Mouse (Mus musculus): ENCODE measurements around the gene Myl3. TPM values are rescaled to one million over a fixed set of nuclear protein-coding genes. Genes with fewer than 3 reads are reported as not detected.
A peak's percentile ranks its signal among the peaks of the same experiment; 100 is the strongest.

Gene Myl3
- polyA plus RNA-seq, 1 experiment from 2014 or later: 6.8 TPM

DNA sequence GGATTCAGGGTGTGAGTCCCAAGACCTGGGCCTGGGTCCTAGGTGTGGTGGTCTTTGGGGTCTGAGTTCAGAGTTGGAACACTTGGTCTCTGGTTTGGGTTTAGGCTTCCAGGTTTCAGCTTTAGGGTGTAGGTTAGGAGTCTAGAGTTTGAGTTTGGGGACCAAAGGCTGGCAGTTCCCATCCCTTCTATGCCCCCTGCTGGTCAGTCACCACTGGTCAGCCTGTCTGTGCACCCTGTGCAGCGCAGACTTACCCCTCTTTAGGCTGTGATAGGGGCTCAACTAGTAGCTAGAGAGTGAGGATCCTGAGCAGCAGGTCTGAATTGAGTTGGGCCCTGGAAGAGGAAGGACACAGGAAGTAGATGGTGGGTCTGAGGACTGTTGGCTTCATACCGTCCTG lies 17.6 kb downstream of the Myl3 start:
- 31% methylated on average over 2 of the region's 2 CpGs for WGBS
- no peak overlapping the region for H3K4me3 ChIP-seq (ENCODE audit: low read depth, low read length)
- H3K27me3 ChIP-seq (replicated peaks; ENCODE audit: control insufficient read depth, insufficient read depth, low read length): no peaks in the 10 kb centered on the region; the same call in 1 of the 2 replicates
- no peak overlapping the region for H3K27ac ChIP-seq (ENCODE audit: low read depth, low read length)
- H3K36me3 ChIP-seq (ENCODE audit: control insufficient read depth, insufficient read depth, low read length): no peaks in the 10 kb centered on the region
- H3K9ac ChIP-seq (ENCODE audit: low read depth, low read length): no peak overlapping the region
- peak; percentile 64 for ATAC-seq (replicated peaks; ENCODE audit: low FRiP score)
- peak; percentile 66 for DNase-seq (ENCODE audit: low spot score)
- H3K4me1 ChIP-seq (replicated peaks; ENCODE audit: control insufficient read depth, insufficient read depth, low read length): no peaks in the 10 kb centered on the region
- H3K9me3 ChIP-seq (ENCODE audit: control insufficient read depth, low read length): no peaks in the 10 kb centered on the region
- no peak overlapping the region for H3K4me2 ChIP-seq

GRCm38 (mm10) chr9:110760886-110761285 lies 19.2 kb downstream of the Myl3 start:
- DNase-seq (ENCODE audit: low spot score) (no peak), ATAC-seq (replicated peaks; ENCODE audit: low FRiP score) (no peak)
- no peak overlapping the region for H3K4me2 ChIP-seq
- no peaks in the 10 kb centered on the region for H3K36me3 ChIP-seq (ENCODE audit: control insufficient read depth, insufficient read depth, low read length)
- H3K9me3 ChIP-seq (ENCODE audit: control insufficient read depth, low read length): no peaks in the 10 kb centered on the region
- H3K4me1 ChIP-seq (replicated peaks; ENCODE audit: control insufficient read depth, insufficient read depth, low read length): no peaks in the 10 kb centered on the region
- 83% methylated on average over 8 of the region's 8 CpGs for WGBS
- peaks cover 5% of the 10 kb centered on the region for H3K27me3 ChIP-seq (replicated peaks; ENCODE audit: control insufficient read depth, insufficient read depth, low read length)
- H3K27ac ChIP-seq (ENCODE audit: low read depth, low read length): no peak overlapping the region
- H3K9ac ChIP-seq (ENCODE audit: low read depth, low read length): no peak overlapping the region
- no peak overlapping the region for H3K4me3 ChIP-seq (ENCODE audit: low read depth, low read length)

DNA sequence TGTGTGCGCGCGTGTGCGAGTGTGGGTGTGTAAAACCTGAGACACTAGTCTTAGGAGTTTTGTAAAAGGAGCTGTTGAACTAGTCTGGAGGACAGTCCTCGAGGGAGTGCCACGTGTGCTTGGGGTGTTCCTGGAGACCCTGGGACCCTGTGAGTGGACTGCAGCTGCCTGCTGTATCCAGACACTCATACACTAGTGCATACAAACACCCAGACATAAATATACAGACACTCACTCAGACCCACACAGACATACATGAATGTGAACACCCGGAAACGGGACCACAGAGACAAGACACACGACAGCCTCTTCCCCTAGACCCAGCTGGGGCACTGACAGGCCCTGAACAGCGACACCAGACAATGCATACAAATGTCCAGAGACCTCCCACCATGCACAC lies 21.1 kb downstream of the Myl3 start:
- ATAC-seq (replicated peaks; ENCODE audit: low FRiP score) (no peak), DNase-seq (ENCODE audit: low spot score) (no peak)
- no peak overlapping the region for H3K4me3 ChIP-seq (ENCODE audit: low read depth, low read length)
- no peaks in the 10 kb centered on the region for H3K9me3 ChIP-seq (ENCODE audit: control insufficient read depth, low read length)
- WGBS: 84% methylated on average over 10 of the region's 10 CpGs
- H3K27ac ChIP-seq (ENCODE audit: low read depth, low read length): no peak overlapping the region
- H3K4me1 ChIP-seq (replicated peaks; ENCODE audit: control insufficient read depth, insufficient read depth, low read length): no peaks in the 10 kb centered on the region
- H3K27me3 ChIP-seq (replicated peaks; ENCODE audit: control insufficient read depth, insufficient read depth, low read length): peaks cover 5% of the 10 kb centered on the region
- H3K36me3 ChIP-seq (ENCODE audit: control insufficient read depth, insufficient read depth, low read length): no peaks in the 10 kb centered on the region
- no peak overlapping the region for H3K4me2 ChIP-seq
- no peak overlapping the region for H3K9ac ChIP-seq (ENCODE audit: low read depth, low read length)

- Histone ChIP-seq H3K27ac (ENCODE audit: low read depth, low read length) (no peak overlapping the region), H3K9me3 (ENCODE audit: control insufficient read depth, low read length) (no peaks in the 10 kb centered on the region), H3K4me2 (no peak overlapping the region), H3K9ac (ENCODE audit: low read depth, low read length) (no peak overlapping the region), H3K36me3 (ENCODE audit: control insufficient read depth, insufficient read depth, low read length) (no peaks in the 10 kb centered on the region), H3K27me3 (replicated peaks; ENCODE audit: control insufficient read depth, insufficient read depth, low read length) (peaks cover 5% of the 10 kb centered on the region), H3K4me1 (replicated peaks; ENCODE audit: control insufficient read depth, insufficient read depth, low read length) (no peaks in the 10 kb centered on the region), H3K4me3 (ENCODE audit: low read depth, low read length) (no peak overlapping the region)
- 79% methylated on average over 2 of the region's 2 CpGs for WGBS
- no peak for ATAC-seq (replicated peaks; ENCODE audit: low FRiP score)
- no peak for DNase-seq (ENCODE audit: low spot score)
Observed at GRCm38 (mm10) chr9:110763405-110763804, 21.7 kb downstream of the Myl3 start.

DNA sequence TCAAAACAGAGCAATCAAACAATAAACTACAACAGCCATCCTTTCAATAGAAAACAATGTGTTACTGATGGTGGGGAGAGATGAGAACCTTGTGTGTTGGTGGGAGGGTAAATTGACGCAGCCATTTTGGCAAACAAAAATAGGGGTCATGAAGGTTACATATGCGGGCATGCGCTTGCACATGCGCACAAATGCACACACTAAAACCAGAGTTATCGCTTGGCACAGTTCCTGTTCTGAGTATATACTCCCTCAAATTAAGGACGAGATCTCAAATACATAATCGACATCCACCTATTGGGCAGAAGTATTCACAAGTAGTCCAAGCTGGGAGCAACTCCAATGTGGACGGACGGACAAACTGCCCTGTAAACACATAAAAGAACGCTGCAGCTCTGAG lies 30.7 kb downstream of the Myl3 start:
- no peaks in the 10 kb centered on the region for H3K36me3 ChIP-seq (ENCODE audit: control insufficient read depth, insufficient read depth, low read length)
- no peaks in the 10 kb centered on the region for H3K27me3 ChIP-seq (replicated peaks; ENCODE audit: control insufficient read depth, insufficient read depth, low read length)
- no peak overlapping the region for H3K4me2 ChIP-seq
- no peak overlapping the region for H3K27ac ChIP-seq (ENCODE audit: low read depth, low read length)
- WGBS: 89% methylated on average over 10 of the region's 10 CpGs
- H3K9ac ChIP-seq (ENCODE audit: low read depth, low read length): no peak overlapping the region
- H3K4me1 ChIP-seq (replicated peaks; ENCODE audit: control insufficient read depth, insufficient read depth, low read length): no peaks in the 10 kb centered on the region
- ATAC-seq (replicated peaks; ENCODE audit: low FRiP score) (no peak), DNase-seq (ENCODE audit: low spot score) (no peak)
- no peaks in the 10 kb centered on the region for H3K9me3 ChIP-seq (ENCODE audit: control insufficient read depth, low read length)
- no peak overlapping the region for H3K4me3 ChIP-seq (ENCODE audit: low read depth, low read length)

GRCm38 (mm10) chr9:110774403-110775268 lies 33.0 kb downstream of the Myl3 start:
- H3K9ac ChIP-seq (ENCODE audit: low read depth, low read length): no peak overlapping the region
- no peaks in the 10 kb centered on the region for H3K9me3 ChIP-seq (ENCODE audit: control insufficient read depth, low read length)
- H3K4me1 ChIP-seq (replicated peaks; ENCODE audit: control insufficient read depth, insufficient read depth, low read length): no peaks in the 10 kb centered on the region
- H3K4me3 ChIP-seq (ENCODE audit: low read depth, low read length): no peak overlapping the region
- H3K36me3 ChIP-seq (ENCODE audit: control insufficient read depth, insufficient read depth, low read length): no peaks in the 10 kb centered on the region
- no peak for ATAC-seq (replicated peaks; ENCODE audit: low FRiP score)
- WGBS: 77% methylated on average over 15 of the region's 15 CpGs
- DNase-seq (ENCODE audit: low spot score): no peak
- no peaks in the 10 kb centered on the region for H3K27me3 ChIP-seq (replicated peaks; ENCODE audit: control insufficient read depth, insufficient read depth, low read length)
- no peak overlapping the region for H3K27ac ChIP-seq (ENCODE audit: low read depth, low read length)
- H3K4me2 ChIP-seq: no peak overlapping the region

- no peak overlapping the region for H3K4me3 ChIP-seq (ENCODE audit: low read depth, low read length)
- H3K9me3 ChIP-seq (ENCODE audit: control insufficient read depth, low read length): no peaks in the 10 kb centered on the region
- ATAC-seq (replicated peaks; ENCODE audit: low FRiP score): no peak
- no peak for DNase-seq (ENCODE audit: low spot score)
- H3K27ac ChIP-seq (ENCODE audit: low read depth, low read length): no peak overlapping the region
- no peaks in the 10 kb centered on the region for H3K36me3 ChIP-seq (ENCODE audit: control insufficient read depth, insufficient read depth, low read length)
- H3K4me1 ChIP-seq (replicated peaks; ENCODE audit: control insufficient read depth, insufficient read depth, low read length): no peaks in the 10 kb centered on the region
- H3K27me3 ChIP-seq (replicated peaks; ENCODE audit: control insufficient read depth, insufficient read depth, low read length): no peaks in the 10 kb centered on the region
- WGBS: 85% methylated on average over 10 of the region's 10 CpGs
- H3K4me2 ChIP-seq: no peak overlapping the region
- H3K9ac ChIP-seq (ENCODE audit: low read depth, low read length): no peak overlapping the region
Observed at GRCm38 (mm10) chr9:110775269-110776022, 33.8 kb downstream of the Myl3 start.

GRCm38 (mm10) chr9:110778100-110778499 lies 36.4 kb downstream of the Myl3 start:
- Histone ChIP-seq H3K4me3 (ENCODE audit: low read depth, low read length) (no peak overlapping the region), H3K36me3 (ENCODE audit: control insufficient read depth, insufficient read depth, low read length) (no peaks in the 10 kb centered on the region), H3K4me1 (replicated peaks; ENCODE audit: control insufficient read depth, insufficient read depth, low read length) (peaks cover 9% of the 10 kb centered on the region), H3K27ac (ENCODE audit: low read depth, low read length) (no peak overlapping the region), H3K9me3 (ENCODE audit: control insufficient read depth, low read length) (no peaks in the 10 kb centered on the region), H3K27me3 (replicated peaks; ENCODE audit: control insufficient read depth, insufficient read depth, low read length) (peaks cover 11% of the 10 kb centered on the region), H3K4me2 (no peak overlapping the region), H3K9ac (ENCODE audit: low read depth, low read length) (no peak overlapping the region)
- WGBS: 86% methylated on average over 1 of the region's 1 CpGs
- ATAC-seq (replicated peaks; ENCODE audit: low FRiP score): no peak
- DNase-seq (ENCODE audit: low spot score): no peak
